Mouse (Mus musculus): ENCODE data around the gene Nek11.

The Nek11 gene

GRCm38 (mm10) chr9:105395218-105395627, at the start of gene Nek11, which contains the start of gene Aste1:
Gene Nek11 (minus strand): TSS chr9:105395524.
Gene Aste1 (plus strand): TSS chr9:105395392.
- in situ Hi-C loops (cut with MboI, MseI): loop anchor here (5.0 kb wide), 2 partner anchors 263 to 338 kb away; partner anchors contain the start of gene Nudt16

- in situ Hi-C loops (cut with MboI, MseI): loop anchor here (10.0 kb wide), 1 partner anchor 1354 kb away; no protein-coding TSS in a partner anchor
Measured at GRCm38 (mm10) chr9:105408549-105408948, 13.2 kb upstream of the Nek11 start.

- in situ Hi-C loops (cut with MboI, MseI): loop anchor here (5.0 kb wide), 2 partner anchors 262 to 337 kb away; partner anchors contain the start of gene Nudt16
Measured at GRCm38 (mm10) chr9:105394720-105395119, 604 bp downstream of the Nek11 start.

GRCm38 (mm10) chr9:105390616-105391015, 4.7 kb downstream of the Nek11 start:
- in situ Hi-C loops (cut with MboI, MseI): no loop called here

- in situ Hi-C loops (cut with MboI, MseI): no loop called here
Measured at GRCm38 (mm10) chr9:105389289-105389688, 6.0 kb downstream of the Nek11 start.

- in situ Hi-C loops (cut with MboI, MseI): no loop called here
Measured at GRCm38 (mm10) chr9:105387403-105387802, 7.9 kb downstream of the Nek11 start.

- in situ Hi-C loops (cut with MboI, MseI): no loop called here
Measured at GRCm38 (mm10) chr9:105379533-105380145, 15.7 kb downstream of the Nek11 start.

- in situ Hi-C loops (cut with MboI, MseI): no loop called here
Measured at GRCm38 (mm10) chr9:105377622-105378021, 17.7 kb downstream of the Nek11 start.

GRCm38 (mm10) chr9:105376954-105377530, 18.3 kb downstream of the Nek11 start:
- in situ Hi-C loops (cut with MboI, MseI): no loop called here

- in situ Hi-C loops (cut with MboI, MseI): no loop called here
Measured at GRCm38 (mm10) chr9:105376411-105376810, 18.9 kb downstream of the Nek11 start.

GRCm38 (mm10) chr9:105374361-105374760, 21.0 kb downstream of the Nek11 start:
- in situ Hi-C loops (cut with MboI, MseI): no loop called here

GRCm38 (mm10) chr9:105368605-105369004, 26.7 kb downstream of the Nek11 start:
- in situ Hi-C loops (cut with MboI, MseI): no loop called here

GRCm38 (mm10) chr9:105366199-105366598, 29.1 kb downstream of the Nek11 start:
- in situ Hi-C loops (cut with MboI, MseI): no loop called here

- in situ Hi-C loops (cut with MboI, MseI): no loop called here
Measured at GRCm38 (mm10) chr9:105363520-105364231, 31.6 kb downstream of the Nek11 start.

- in situ Hi-C loops (cut with MboI, MseI): no loop called here
Measured at GRCm38 (mm10) chr9:105362181-105362580, 33.1 kb downstream of the Nek11 start.

GRCm38 (mm10) chr9:105349034-105349433, 46.3 kb downstream of the Nek11 start:
- in situ Hi-C loops (cut with MboI, MseI): no loop called here

GRCm38 (mm10) chr9:105348242-105349031, 46.9 kb downstream of the Nek11 start:
- in situ Hi-C loops (cut with MboI, MseI): no loop called here

- in situ Hi-C loops (cut with MboI, MseI): no loop called here
Measured at GRCm38 (mm10) chr9:105342994-105343656, 52.2 kb downstream of the Nek11 start.

GRCm38 (mm10) chr9:105342565-105342964, 52.8 kb downstream of the Nek11 start:
- in situ Hi-C loops (cut with MboI, MseI): no loop called here

GRCm38 (mm10) chr9:105332436-105333016, 62.8 kb downstream of the Nek11 start:
- in situ Hi-C loops (cut with MboI, MseI): no loop called here

GRCm38 (mm10) chr9:105321856-105322255, 73.5 kb downstream of the Nek11 start:
- in situ Hi-C loops (cut with MboI, MseI): no loop called here
